Mouse (Mus musculus): ENCODE data around the gene Plxdc2. TPM values are rescaled to one million over a fixed set of nuclear protein-coding genes. Genes with fewer than 3 reads are reported as not detected.

Gene Plxdc2
- 3.1 and 3.9 TPM in 2 replicates for polyA plus RNA-seq (2016; fragmentation: Nextera tagmentation; extraction: Ambion mirVana)

DNA sequence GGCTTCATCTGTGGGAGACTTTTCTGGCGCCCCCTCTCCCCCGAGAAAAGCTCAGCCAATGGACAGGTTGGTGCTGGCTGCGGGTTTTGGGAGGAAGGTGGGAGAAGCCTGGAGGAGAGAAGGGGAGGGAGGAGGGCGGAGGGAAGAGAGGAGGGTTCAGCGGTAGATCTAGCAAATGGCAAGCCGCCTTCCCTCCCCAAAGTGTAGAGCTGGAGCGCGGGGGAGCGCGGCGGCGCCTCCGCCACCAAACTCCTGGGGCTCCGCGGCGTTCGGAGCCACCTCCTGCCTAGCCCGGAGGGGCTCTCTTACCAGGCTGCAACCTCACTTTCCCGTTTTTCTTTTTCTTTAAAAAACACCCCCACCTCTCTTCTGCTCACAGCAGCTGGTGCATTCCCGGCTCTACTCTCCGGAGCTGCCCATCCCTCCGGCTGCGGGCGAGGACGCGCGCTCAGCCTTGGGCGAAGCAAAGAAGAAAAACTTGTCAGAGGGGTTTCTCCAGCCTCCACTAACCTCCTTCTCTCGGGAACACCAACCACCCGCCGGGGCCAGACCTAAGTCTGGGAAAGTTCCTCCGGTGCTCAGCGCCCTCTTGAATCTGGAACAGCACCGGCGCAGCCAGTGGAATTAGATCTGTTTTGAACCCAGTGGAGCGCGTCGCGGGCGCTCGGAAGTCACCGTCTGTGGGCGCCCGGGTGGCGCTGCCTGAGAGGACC is at the start of gene Plxdc2:
Gene Plxdc2, plus strand, starts transcription at position 199 of the 713 bp plus-strand sequence.
- peak within 1 kb of the TSS; percentile 14; the same call in 1 of the 2 replicates for H3K9ac ChIP-seq
- no peaks in the 10 kb centered on the region for H3K4me1 ChIP-seq
- no peaks in the 10 kb centered on the region for H3K36me3 ChIP-seq
- peak within 1 kb of the TSS; percentile 53 for H3K4me3 ChIP-seq
- no peaks in the 10 kb centered on the region for H3K9me3 ChIP-seq (replicated peaks)
- peak within 1 kb of the TSS; percentile 69 for H3K4me2 ChIP-seq
- peaks cover 33% of the 10 kb centered on the region for H3K27me3 ChIP-seq (replicated peaks)
- H3K27ac ChIP-seq: no peak within 1 kb of the TSS
- peak; percentile 58 for ATAC-seq
- under 1% methylated on average over 41 of the region's 45 CpGs for WGBS (ENCODE audit: insufficient replicate concordance)

DNA sequence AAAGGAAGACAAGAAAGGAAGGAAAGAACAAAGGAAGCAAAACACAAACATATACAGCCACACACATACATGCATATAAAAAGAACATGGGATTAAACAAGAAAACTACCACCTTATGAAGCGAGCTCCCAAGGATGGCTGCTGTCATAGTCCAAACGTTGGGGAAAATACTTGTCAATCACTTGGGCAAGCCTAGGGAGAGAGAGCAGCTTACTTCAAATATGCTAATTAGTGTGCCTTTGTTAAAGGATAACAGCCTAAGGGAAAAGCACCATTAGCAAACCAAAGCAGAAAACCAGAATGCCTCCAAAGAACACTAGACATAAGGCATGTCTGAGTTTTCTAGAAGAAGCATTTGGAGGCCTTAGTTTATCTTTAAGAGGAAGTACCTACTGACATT is 45.7 kb upstream of the Plxdc2 start:
- H3K4me3 ChIP-seq: no peak overlapping the region
- no peak overlapping the region for H3K4me2 ChIP-seq
- no peaks in the 10 kb centered on the region for H3K27me3 ChIP-seq (replicated peaks)
- H3K9me3 ChIP-seq (replicated peaks): no peaks in the 10 kb centered on the region
- no peak overlapping the region for H3K27ac ChIP-seq
- no peaks in the 10 kb centered on the region for H3K36me3 ChIP-seq
- ATAC-seq: no peak
- H3K9ac ChIP-seq: no peak overlapping the region
- 36% methylated on average over 2 of the region's 2 CpGs for WGBS (ENCODE audit: insufficient replicate concordance)
- H3K4me1 ChIP-seq: no peaks in the 10 kb centered on the region

DNA sequence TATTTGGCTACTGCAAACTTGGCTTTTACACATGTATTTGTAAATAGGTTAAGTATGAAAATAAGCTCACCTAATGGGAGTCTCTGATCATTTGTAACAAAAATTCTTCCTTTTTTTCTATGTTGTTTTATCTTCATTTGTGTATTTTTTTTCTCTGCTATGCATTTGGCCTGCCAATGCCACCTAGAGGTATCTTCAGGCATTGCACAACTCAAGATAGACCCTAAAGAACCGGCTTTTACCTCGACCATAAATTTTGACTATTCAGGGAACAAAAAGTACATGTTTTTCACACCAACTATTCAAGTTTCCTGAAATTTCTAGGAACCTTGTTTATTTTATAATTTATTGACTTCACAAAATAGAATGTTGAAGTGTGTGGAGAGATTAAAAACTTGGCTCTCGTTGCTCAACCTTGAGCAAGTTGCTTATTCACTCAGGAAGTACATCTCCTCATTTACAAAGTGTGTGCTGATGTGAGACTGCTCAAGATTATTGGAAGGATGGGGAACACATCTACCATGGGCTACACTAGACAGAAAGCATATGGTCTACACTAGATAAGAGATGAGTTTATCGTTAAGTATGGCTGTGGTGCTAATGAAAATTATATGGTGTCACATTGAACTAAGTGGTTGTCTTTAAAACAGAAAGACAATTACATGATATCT is 43.6 kb upstream of the Plxdc2 start:
- 44% methylated on average over 4 of the region's 4 CpGs for WGBS (ENCODE audit: insufficient replicate concordance)
- no peak overlapping the region for H3K4me2 ChIP-seq
- no peak overlapping the region for H3K9ac ChIP-seq
- H3K27me3 ChIP-seq (replicated peaks): no peaks in the 10 kb centered on the region
- H3K4me3 ChIP-seq: no peak overlapping the region
- ATAC-seq: no peak
- no peaks in the 10 kb centered on the region for H3K4me1 ChIP-seq
- H3K9me3 ChIP-seq (replicated peaks): no peaks in the 10 kb centered on the region
- H3K27ac ChIP-seq: no peak overlapping the region
- no peaks in the 10 kb centered on the region for H3K36me3 ChIP-seq

DNA sequence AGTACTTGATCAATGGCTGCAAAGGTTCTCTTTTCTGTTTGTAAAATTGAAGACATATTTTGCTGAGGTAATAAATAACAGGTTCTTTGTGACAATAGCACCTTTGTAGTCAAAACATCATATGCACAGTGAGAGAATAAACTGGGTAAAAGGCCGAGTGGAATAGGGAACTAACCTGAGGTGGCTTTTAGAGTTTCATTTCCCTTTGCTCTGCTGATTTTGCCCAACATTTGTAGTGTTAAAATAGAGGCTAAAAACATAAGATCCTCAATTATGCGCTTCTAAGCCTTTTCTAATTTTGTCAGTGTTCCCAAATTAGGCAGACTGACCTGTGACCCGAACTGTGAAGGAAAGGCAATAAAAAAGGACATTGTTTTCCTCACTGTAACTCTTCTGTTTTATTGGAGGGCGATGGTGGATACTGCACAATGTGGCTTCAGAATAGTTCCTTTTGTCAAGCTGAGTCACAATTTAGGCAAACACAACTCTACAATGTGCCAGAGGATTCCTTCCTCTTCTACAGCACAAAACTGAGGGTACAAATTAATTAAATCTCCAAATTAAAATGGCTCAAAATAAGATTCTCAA is 20.8 kb upstream of the Plxdc2 start:
- no peak overlapping the region for H3K4me2 ChIP-seq
- 41% methylated on average over 4 of the region's 4 CpGs for WGBS (ENCODE audit: insufficient replicate concordance)
- no peaks in the 10 kb centered on the region for H3K9me3 ChIP-seq (replicated peaks)
- H3K27ac ChIP-seq: no peak overlapping the region
- H3K4me3 ChIP-seq: no peak overlapping the region
- H3K36me3 ChIP-seq: no peaks in the 10 kb centered on the region
- H3K27me3 ChIP-seq (replicated peaks): no peaks in the 10 kb centered on the region
- no peaks in the 10 kb centered on the region for H3K4me1 ChIP-seq
- ATAC-seq: no peak
- no peak overlapping the region for H3K9ac ChIP-seq

DNA sequence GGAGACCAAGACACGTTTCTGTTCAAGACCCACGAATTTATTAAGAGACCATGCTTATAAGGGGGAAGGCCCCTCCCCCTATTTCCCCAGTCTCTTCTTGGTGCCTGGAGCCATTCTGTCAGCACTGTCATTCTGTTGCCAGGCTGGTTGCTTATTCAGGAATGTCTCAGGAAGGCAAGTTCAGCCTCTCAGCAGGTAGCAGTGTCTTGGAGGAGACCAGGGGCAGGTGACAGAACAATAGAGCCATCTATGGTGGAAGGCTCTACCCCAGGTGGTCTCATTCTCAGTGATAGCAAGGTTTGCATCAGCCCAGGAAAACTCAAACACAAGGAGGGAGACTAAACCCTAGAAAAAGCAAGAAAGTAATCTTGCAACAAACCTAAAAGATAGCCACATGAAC is 11.5 kb upstream of the Plxdc2 start:
- no peak overlapping the region for H3K4me2 ChIP-seq
- H3K9ac ChIP-seq: no peak overlapping the region
- H3K27me3 ChIP-seq (replicated peaks): no peaks in the 10 kb centered on the region
- no peaks in the 10 kb centered on the region for H3K9me3 ChIP-seq (replicated peaks)
- H3K4me1 ChIP-seq: no peaks in the 10 kb centered on the region
- WGBS (ENCODE audit: insufficient replicate concordance): 56% methylated on average over 2 of the region's 2 CpGs
- H3K4me3 ChIP-seq: no peak overlapping the region
- no peaks in the 10 kb centered on the region for H3K36me3 ChIP-seq
- H3K27ac ChIP-seq: no peak overlapping the region
- ATAC-seq: no peak

DNA sequence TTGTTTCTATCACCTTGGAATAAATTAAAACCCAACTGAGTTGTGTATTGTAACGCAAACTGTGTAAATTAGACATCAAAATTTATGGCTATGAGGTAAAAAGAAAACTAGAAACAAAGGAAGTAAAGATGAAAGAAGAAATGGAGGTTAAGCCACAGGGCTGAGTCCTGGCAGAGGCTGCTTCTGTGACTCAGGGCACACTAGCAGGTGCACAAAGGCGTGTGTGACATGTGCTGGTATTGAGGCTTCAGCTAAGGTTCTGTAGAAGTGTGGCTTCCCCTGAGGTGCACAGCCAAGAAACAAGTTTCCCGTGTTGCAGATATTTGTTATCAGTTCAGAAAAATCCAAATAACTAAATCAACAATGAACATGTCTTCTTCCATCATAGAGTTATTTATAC is 5.0 kb upstream of the Plxdc2 start:
- H3K4me2 ChIP-seq: no peak overlapping the region
- no peaks in the 10 kb centered on the region for H3K36me3 ChIP-seq
- no peak for ATAC-seq
- H3K4me1 ChIP-seq: no peaks in the 10 kb centered on the region
- H3K27me3 ChIP-seq (replicated peaks): peaks cover 14% of the 10 kb centered on the region
- H3K4me3 ChIP-seq: no peak overlapping the region
- no peak overlapping the region for H3K27ac ChIP-seq
- no peak overlapping the region for H3K9ac ChIP-seq
- H3K9me3 ChIP-seq (replicated peaks): no peaks in the 10 kb centered on the region
- WGBS (ENCODE audit: insufficient replicate concordance): 57% methylated on average over 3 of the region's 3 CpGs

DNA sequence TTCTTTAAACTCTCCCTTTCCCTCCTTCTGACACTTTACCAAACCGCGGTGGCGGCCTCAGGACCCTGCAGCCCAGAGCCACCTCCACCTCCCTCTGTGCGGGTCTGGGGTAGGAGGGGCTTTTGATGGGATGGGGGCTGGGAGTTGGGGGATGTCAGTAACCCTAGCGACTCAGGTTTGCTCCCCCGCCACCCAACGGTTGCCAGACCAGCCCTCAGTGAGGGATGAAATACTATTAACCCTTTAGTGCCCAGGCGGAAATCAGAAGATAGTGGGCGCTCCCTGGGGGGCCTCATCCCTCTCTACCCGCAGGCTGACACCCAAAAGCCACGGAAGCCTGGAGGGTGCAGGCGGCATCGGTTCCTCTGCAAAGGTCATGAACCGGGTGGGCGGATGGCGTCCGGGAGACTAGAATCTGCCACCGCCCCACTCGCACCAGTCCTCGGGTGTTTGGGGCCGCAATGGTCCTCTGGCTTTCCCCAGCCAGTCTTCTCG is 446 bp upstream of the Plxdc2 start:
- H3K36me3 ChIP-seq: no peaks in the 10 kb centered on the region
- no peaks in the 10 kb centered on the region for H3K9me3 ChIP-seq (replicated peaks)
- peak overlapping the region; percentile 53 for H3K4me3 ChIP-seq
- no peak overlapping the region for H3K9ac ChIP-seq
- under 1% methylated on average over 22 of the region's 22 CpGs for WGBS (ENCODE audit: insufficient replicate concordance)
- H3K27ac ChIP-seq: no peak overlapping the region
- ATAC-seq: peak; percentile 59
- H3K4me2 ChIP-seq: peak overlapping the region; percentile 69
- H3K27me3 ChIP-seq (replicated peaks): peaks cover 33% of the 10 kb centered on the region
- no peaks in the 10 kb centered on the region for H3K4me1 ChIP-seq

DNA sequence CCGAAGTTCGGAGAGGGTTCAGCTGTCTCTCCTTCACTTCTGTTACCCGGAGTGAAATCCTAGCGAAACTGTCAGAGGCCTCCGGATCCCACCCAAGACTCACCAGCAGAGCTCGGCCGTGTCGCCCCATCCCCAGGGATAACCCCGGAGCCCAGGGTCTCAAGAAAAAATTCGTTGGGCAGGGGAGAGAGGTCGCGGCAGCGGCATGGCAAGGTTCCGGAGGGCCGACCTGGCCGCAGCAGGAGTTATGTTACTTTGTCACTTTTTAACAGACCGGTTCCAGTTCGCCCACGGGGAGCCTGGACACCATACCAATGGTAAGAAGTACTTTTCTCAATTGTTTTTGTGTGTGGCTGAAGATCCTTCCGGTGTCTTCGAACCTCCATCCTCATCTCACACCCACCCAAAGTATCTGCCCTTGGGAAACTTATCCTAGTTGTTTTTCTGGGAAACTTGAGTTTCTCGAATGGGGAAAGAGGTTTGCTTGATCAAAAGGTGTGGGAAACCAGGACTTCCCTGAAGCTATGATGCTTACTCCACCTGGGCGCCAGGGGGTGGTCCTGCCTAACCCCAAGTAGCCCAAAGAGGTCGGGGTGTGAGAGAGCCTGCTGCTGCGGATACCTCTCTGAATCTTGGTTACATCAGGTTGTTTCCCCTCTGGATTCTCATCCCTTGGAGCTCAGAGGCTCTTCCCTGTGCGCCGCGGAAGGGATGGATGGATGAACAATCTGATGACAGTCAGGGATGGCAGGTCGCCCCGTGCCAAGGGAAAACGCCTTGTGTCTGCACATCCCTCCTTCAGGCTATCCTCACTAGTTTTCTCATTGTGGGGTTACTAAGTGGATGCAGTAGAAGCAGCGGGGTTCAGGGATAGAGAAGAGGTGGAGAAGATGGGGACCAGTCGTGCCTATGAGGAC is 1.1 kb downstream of the Plxdc2 start:
- no peak for ATAC-seq
- Histone ChIP-seq H3K4me3 (peak overlapping the region; percentile 53), H3K9me3 (replicated peaks) (no peaks in the 10 kb centered on the region), H3K27ac (no peak overlapping the region), H3K4me2 (peak overlapping the region; percentile 69), H3K36me3 (no peaks in the 10 kb centered on the region), H3K9ac (peak overlapping the region; percentile 14; the same call in 1 of the 2 replicates), H3K27me3 (replicated peaks) (peaks cover 33% of the 10 kb centered on the region), H3K4me1 (no peaks in the 10 kb centered on the region)
- 8% methylated on average over 33 of the region's 33 CpGs for WGBS (ENCODE audit: insufficient replicate concordance)

DNA sequence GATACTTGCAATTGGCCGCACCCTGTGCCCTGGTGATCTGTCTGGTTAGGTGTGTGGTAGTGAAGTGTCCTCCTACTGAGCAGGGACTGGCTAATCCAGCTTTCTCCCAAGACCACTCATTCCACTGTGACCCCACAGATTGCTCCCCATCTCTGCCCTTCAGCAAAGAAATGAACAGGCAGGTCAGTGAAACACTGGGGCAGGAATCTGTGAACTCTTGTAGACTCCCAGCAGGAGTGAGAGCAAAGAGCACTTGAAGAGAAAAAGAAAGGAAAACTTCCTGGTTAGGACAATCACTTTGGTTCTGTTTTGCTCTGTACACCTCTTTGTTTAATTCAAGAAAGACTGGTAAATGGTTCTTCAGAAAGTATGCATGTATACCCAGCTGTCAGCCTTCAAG is 1.8 kb downstream of the Plxdc2 start:
- Histone ChIP-seq H3K27me3 (replicated peaks) (peaks cover 33% of the 10 kb centered on the region), H3K36me3 (no peaks in the 10 kb centered on the region), H3K9ac (no peak overlapping the region), H3K9me3 (replicated peaks) (no peaks in the 10 kb centered on the region), H3K4me2 (peak overlapping the region; percentile 69), H3K27ac (no peak overlapping the region), H3K4me3 (peak overlapping the region; percentile 53), H3K4me1 (no peaks in the 10 kb centered on the region)
- ATAC-seq: no peak
- WGBS (ENCODE audit: insufficient replicate concordance): 26% methylated on average over 1 of the region's 1 CpGs

DNA sequence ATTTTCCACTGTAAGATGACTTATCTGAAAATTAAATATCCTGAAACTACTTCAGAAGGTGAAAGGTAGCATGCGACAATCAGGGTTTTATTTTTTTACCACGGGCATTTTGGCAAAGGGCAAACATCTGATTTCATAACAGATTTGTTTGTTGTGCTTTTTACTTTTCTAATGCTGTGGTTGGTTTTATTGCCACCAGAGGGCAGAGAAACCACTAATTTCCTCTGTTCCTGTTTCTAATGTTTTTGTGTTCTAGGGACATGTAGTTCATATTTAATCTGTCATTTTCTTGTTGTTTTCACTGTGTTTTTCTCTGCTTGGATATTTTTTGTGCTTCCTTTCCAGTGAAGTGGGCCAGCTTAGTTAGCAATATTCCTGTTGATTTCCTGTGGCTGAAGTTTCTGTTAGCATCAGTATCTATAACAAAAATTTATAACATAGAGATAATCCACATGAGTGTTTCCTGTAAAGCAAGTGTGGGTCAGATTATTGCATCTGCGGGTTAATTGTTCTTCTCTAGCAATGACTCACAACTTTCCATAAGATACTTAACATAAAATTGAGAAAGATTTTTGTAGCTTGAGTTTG is 3.3 kb downstream of the Plxdc2 start:
- WGBS (ENCODE audit: insufficient replicate concordance): 34% methylated on average over 3 of the region's 3 CpGs
- no peak overlapping the region for H3K9ac ChIP-seq
- no peak overlapping the region for H3K4me2 ChIP-seq
- peaks cover 33% of the 10 kb centered on the region for H3K27me3 ChIP-seq (replicated peaks)
- no peak overlapping the region for H3K27ac ChIP-seq
- no peak for ATAC-seq
- H3K9me3 ChIP-seq (replicated peaks): no peaks in the 10 kb centered on the region
- H3K36me3 ChIP-seq: no peaks in the 10 kb centered on the region
- H3K4me3 ChIP-seq: no peak overlapping the region
- H3K4me1 ChIP-seq: no peaks in the 10 kb centered on the region

DNA sequence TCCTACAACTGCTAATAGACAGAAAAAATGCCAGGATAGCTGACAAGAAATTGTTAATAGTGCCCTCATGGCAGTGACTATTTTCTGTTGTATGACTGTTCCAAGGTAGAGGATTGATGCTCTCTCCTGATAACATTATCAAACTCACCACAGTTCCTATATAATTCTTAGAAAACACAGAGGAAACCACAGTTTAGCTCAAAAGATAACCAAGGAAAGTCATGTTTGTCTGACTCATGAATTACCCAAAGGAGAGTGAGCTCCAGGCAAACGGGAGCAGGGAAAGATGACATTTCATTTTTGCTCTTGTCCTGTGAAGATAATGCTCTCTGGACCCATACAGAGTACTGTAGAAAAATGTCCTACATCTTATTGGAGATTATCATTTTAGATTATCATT is 8.6 kb downstream of the Plxdc2 start:
- Histone ChIP-seq H3K27me3 (replicated peaks) (no peaks in the 10 kb centered on the region), H3K9ac (no peak overlapping the region), H3K36me3 (no peaks in the 10 kb centered on the region), H3K4me1 (no peaks in the 10 kb centered on the region), H3K9me3 (replicated peaks) (no peaks in the 10 kb centered on the region), H3K27ac (no peak overlapping the region), H3K4me2 (no peak overlapping the region), H3K4me3 (no peak overlapping the region)
- ATAC-seq: peak; percentile 46
- 12% methylated on average over 1 of the region's 1 CpGs for WGBS (ENCODE audit: insufficient replicate concordance)
